Mouse (Mus musculus): Measurements from ENCODE around the gene Samt2.
"Not testable (repeated sequence)": the region's sequence is repeated elsewhere in the genome, so short reads cannot be mapped to it uniquely, and the experiment has no call there.

DNA sequence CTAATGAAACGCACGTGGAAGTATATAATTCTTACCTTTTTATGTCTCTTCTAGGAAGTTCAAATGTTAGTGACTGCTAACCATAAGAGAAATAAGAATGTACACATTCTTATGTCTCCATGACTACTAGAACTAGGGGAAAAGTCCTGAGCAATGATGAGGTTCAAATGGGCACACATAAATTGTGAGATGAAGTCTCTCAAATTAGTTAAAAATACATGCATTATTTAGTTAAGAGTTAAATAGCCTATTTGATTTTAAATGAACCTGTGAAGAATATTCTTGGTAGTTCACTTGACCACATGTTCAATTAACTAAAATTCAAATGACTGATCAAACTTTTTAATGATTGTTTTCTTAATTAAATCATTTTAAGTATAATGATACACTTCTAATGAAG, at the start of gene Samt2:
- TF ChIP-seq CTCF (conservative IDR thresholded peaks at IDR 0.05; ENCODE audit: insufficient read depth, insufficient read length, low read depth, low read length); POLR2A (IDR thresholded peaks at IDR 0.05; ENCODE audit: low read depth, low read length): not testable (repeated sequence)
